Mouse (Mus musculus) forebrain, embryonic 12.5 days (tissue): ENCODE measurements around the gene Catsper4. TPM values are rescaled to one million over a fixed set of nuclear protein-coding genes. Genes with fewer than 3 reads are reported as not detected.

Experiments
- polyA plus RNA-seq: library from polyadenylated mRNA; unstranded; fragments of >200 nt; fragmentation: Nextera tagmentation; extraction: Ambion mirVana; gene quantifications from 2 replicates; pipeline ENCODE4 v1.2.1, GENCODE M21; 2016

Catsper4 gene
- polyA plus RNA-seq, 1 experiment from 2014 or later, result not detected

Other genes with a start within 250 kb of the Catsper4 start
- 45.5 and 48.6 TPM in 2 replicates for gene Dhdds, start 226.5 kb downstream of the Catsper4 start, polyA plus RNA-seq
- 0.92 and 1.5 TPM in 2 replicates for gene Lin28a, start 208.5 kb downstream of the Catsper4 start, polyA plus RNA-seq
- not detected in 2 replicates for gene Zfp683, start 173.5 kb downstream of the Catsper4 start, polyA plus RNA-seq
- gene Crybg2, start 166.6 kb downstream of the Catsper4 start, polyA plus RNA-seq, result 0.62 and 0.96 TPM in 2 replicates
- 3.8 and 3.9 TPM in 2 replicates for gene Cd52, start 132.3 kb downstream of the Catsper4 start, polyA plus RNA-seq
- 5.8 and 7.9 TPM in 2 replicates for gene Ubxn11, start 124.8 kb downstream of the Catsper4 start, polyA plus RNA-seq
- gene Sh3bgrl3, start 98.6 kb downstream of the Catsper4 start, polyA plus RNA-seq, result 257 and 272 TPM in 2 replicates
- gene Cep85, start 40.3 kb downstream of the Catsper4 start, polyA plus RNA-seq, result 30.5 and 32.3 TPM in 2 replicates
- gene Gm7534, start 24.4 kb downstream of the Catsper4 start, polyA plus RNA-seq, result not detected in 2 replicates
- gene Cnksr1, start 11.0 kb upstream of the Catsper4 start, polyA plus RNA-seq, result 0.10 and 0.35 TPM in 2 replicates
- gene E130218I03Rik, start 16.3 kb upstream of the Catsper4 start, polyA plus RNA-seq, result 0.52 and 0.74 TPM in 2 replicates
- gene Zfp593, start 18.2 kb upstream of the Catsper4 start, polyA plus RNA-seq, result 18.5 and 20.4 TPM in 2 replicates
- not detected in 2 replicates for gene Gm30191, start 19.6 kb upstream of the Catsper4 start, polyA plus RNA-seq
- gene Grrp1, start 26.7 kb upstream of the Catsper4 start, polyA plus RNA-seq, result 4.1 and 5.2 TPM in 2 replicates
- 33.3 and 34.8 TPM in 2 replicates for gene Pdik1l, start 60.5 kb upstream of the Catsper4 start, polyA plus RNA-seq
- 0.17 and 0.27 TPM in 2 replicates for gene Trim63, start 87.7 kb upstream of the Catsper4 start, polyA plus RNA-seq
- not detected in 2 replicates for gene Slc30a2, start 115.8 kb upstream of the Catsper4 start, polyA plus RNA-seq
- gene Extl1, start 156.5 kb upstream of the Catsper4 start, polyA plus RNA-seq, result 0.32 and 0.37 TPM in 2 replicates
- 7.2 and 8.3 TPM in 2 replicates for gene Pafah2, start 168.9 kb upstream of the Catsper4 start, polyA plus RNA-seq
- 4,517 and 4,745 TPM in 2 replicates for gene Stmn1, start 240.9 kb upstream of the Catsper4 start, polyA plus RNA-seq